Mouse (Mus musculus) midbrain, embryonic 16.5 days (tissue): ENCODE data around the gene Setdb2. TPM values are rescaled to one million over a fixed set of nuclear protein-coding genes. Genes with fewer than 3 reads are reported as not detected.

Experiments
- ATAC-seq: fragments of 200-750 bp; cut with Nextera tagmentation; 2 replicates; pipeline ENCODE4 v1.8.0; 2017; ENCODE audit warnings: moderate TSS enrichment
- H3K27ac ChIP-seq: fragments of 300-500 bp; sonication (generic); 2 replicates; pipeline ENCODE4 v1.5.1; 2014; ENCODE audit warnings: mild to moderate bottlenecking, low read length, mixed read lengths
- H3K27me3 ChIP-seq: fragments of 300-500 bp; sonication (generic); 2 replicates; pipeline ENCODE4 v1.6.1; 2014; ENCODE audit warnings: low read depth, low read length, mixed read lengths; ENCODE audit not compliant: control insufficient read depth, insufficient read depth
- H3K36me3 ChIP-seq: fragments of 300-500 bp; sonication (generic); 2 replicates; pipeline ENCODE4 v1.6.1; 2014; ENCODE audit warnings: mild to moderate bottlenecking, low read length, moderate library complexity, mixed read lengths; ENCODE audit not compliant: control insufficient read depth, insufficient read depth
- H3K4me1 ChIP-seq: fragments of 300-500 bp; sonication (generic); 2 replicates; pipeline ENCODE4 v1.6.1; 2014; ENCODE audit warnings: mild to moderate bottlenecking, low read length, mixed read lengths; ENCODE audit not compliant: control insufficient read depth, insufficient read depth
- H3K4me2 ChIP-seq: fragments of 300-500 bp; sonication (generic); 2 replicates; pipeline ENCODE4 v1.6.1; 2014; ENCODE audit warnings: mild to moderate bottlenecking, low read length, mixed read lengths
- H3K4me3 ChIP-seq: fragments of 300-500 bp; sonication (generic); 2 replicates; pipeline ENCODE4 v1.5.1; 2014; ENCODE audit warnings: low read depth, mild to moderate bottlenecking, low read length, moderate library complexity, mixed read lengths
- H3K9ac ChIP-seq: fragments of 300-500 bp; sonication (generic); 2 replicates; pipeline ENCODE4 v1.6.1; 2014; ENCODE audit warnings: low read depth, low read length, mixed read lengths
- H3K9me3 ChIP-seq: fragments of 300-500 bp; sonication (generic); replicated peaks from 2 replicates; pipeline ENCODE4 v1.6.1; 2014; ENCODE audit warnings: mild to moderate bottlenecking, low read length, mixed read lengths; ENCODE audit not compliant: control insufficient read depth, poor library complexity, severe bottlenecking
- WGBS: fragments of 180-500 bp; shearing (Covaris S2); extraction: QIAGEN DNeasy Blood & Tissue Kit; methylation state at CpG from one replicate; pipeline ENCODE4 v1.1.7; 2014; 5-methylcytosine and 5-hydroxymethylcytosine counted together
- polyA plus RNA-seq: library from polyadenylated mRNA; unstranded; fragments of >200 nt; fragmentation: Nextera tagmentation; extraction: Ambion mirVana; gene quantifications from 2 replicates; pipeline ENCODE4 v1.2.1, GENCODE M21; 2015

The Setdb2 gene
- polyA plus RNA-seq = 6.0 and 7.3 TPM in 2 replicates

DNA sequence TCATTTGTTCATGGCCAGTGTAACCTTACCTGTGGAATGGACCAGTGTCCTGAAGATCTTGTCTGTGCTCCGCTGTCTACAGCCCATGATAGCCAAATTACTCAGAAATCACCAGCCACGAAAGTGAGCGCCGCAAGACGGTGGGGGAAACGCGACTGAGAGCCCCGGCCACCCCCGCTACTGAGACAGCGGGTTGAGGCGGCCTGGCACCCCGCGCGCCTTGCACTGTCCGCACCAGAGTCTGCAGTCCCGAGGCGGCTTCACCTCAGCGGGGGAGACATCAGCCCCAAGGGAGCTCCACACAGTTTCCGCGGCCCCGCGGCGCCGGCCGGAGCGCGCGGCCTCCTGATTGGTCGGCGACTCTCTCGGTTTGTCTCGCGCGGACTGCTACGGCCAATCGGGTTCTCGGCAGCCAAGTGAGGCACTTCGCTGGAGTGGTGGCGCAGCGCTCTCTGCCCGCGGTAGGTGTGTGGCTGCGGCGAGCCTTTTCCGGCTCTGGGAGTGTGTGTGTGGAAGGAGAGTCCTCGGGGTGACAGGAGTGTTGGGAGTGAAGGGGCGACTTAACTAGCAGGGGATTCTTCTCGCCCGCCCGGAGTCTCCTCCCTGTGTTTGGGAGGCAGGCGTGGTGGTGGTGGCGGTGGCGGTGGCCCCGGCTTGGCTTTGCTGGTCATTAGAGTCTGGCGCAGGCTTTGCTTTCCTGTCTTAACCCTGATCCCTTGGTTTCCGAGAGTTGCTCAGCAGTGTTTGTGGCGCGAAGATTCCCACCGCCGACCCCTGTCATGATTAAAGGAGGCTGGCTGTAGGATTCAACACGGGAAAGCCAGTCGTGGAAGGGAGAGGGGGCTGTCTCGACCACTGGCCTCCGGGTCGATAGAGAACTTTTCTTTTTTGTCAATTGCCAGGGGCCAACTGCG, at the start of gene Setdb2, which contains the start of gene Cab39l:
Gene Setdb2 (minus strand): TSS at position 327 of the 914 bp plus-strand sequence.
Gene Cab39l (plus strand): TSS at position 415 of the 914 bp plus-strand sequence.
- ATAC-seq = peak; percentile 100
- H3K36me3 ChIP-seq = no peaks in the 10 kb centered on the region
- peak within 1 kb of the TSS; percentile 84 for H3K9ac ChIP-seq
- under 1% methylated on average over 65 of the region's 66 CpGs for WGBS
- H3K9me3 ChIP-seq = no peaks in the 10 kb centered on the region
- H3K27ac ChIP-seq = peak within 1 kb of the TSS; percentile 71
- H3K4me1 ChIP-seq = peaks cover 6% of the 10 kb centered on the region
- H3K4me2 ChIP-seq = peak within 1 kb of the TSS; percentile 75
- H3K4me3 ChIP-seq = peak within 1 kb of the TSS; percentile 81
- H3K27me3 ChIP-seq = no peaks in the 10 kb centered on the region

DNA sequence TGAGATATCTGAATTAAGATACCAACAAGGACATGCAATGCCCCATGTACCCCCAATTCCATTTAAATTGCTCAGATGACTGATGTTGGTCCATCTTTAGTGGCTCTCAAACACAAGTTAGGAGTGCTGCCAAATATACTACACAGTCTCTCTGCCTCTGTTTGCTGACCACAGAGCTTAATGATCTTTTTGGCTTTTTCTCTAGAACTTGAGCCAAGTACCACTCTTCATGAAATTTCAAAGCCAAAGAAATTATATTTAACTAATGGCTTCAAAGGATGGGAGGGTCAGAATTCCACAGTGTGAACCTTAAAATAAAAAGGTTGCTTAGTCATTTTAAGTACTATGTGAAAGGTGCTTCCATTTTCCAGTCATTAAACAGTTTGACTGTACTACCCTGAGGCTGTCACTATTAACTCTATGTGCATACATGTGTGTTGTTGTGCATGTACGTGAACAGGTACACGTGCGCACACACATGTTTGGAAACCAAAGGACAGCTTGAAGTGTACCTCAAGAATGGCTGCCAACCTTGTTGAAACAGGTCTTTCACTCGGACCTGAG, 44.6 kb upstream of the Setdb2 start:
- H3K9ac ChIP-seq = no peak overlapping the region
- H3K4me2 ChIP-seq = no peak overlapping the region
- no peaks in the 10 kb centered on the region for H3K36me3 ChIP-seq
- no peak overlapping the region for H3K4me3 ChIP-seq
- no peak for ATAC-seq
- H3K4me1 ChIP-seq = no peaks in the 10 kb centered on the region
- H3K27me3 ChIP-seq = no peaks in the 10 kb centered on the region
- 95% methylated on average over 4 of the region's 4 CpGs for WGBS
- no peaks in the 10 kb centered on the region for H3K9me3 ChIP-seq
- H3K27ac ChIP-seq = no peak overlapping the region

DNA sequence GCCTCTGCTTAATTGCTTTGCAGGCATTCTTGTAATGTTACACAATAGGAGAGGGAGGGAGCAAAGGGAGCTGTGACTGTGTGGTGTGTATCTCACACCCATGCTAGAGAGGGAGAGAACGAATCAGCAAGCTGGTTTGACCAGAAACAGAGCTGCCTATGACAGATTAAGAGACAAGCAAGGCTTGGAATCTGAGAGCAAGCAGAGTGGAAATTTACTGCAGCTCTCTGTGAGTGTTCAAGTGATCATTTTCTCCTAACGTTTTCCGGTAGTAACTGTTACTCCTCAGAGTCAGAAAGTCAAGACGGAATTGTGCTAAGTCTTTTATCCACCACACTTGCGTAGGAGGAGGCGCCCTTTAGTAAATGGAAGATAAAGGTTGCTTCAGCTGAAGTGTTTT, 38.0 kb upstream of the Setdb2 start:
- Histone ChIP-seq H3K27me3 (no peaks in the 10 kb centered on the region), H3K36me3 (no peaks in the 10 kb centered on the region), H3K4me1 (no peaks in the 10 kb centered on the region), H3K9me3 (no peaks in the 10 kb centered on the region), H3K4me3 (no peak overlapping the region), H3K27ac (no peak overlapping the region), H3K4me2 (no peak overlapping the region), H3K9ac (no peak overlapping the region)
- no peak for ATAC-seq
- WGBS = 65% methylated on average over 6 of the region's 6 CpGs

DNA sequence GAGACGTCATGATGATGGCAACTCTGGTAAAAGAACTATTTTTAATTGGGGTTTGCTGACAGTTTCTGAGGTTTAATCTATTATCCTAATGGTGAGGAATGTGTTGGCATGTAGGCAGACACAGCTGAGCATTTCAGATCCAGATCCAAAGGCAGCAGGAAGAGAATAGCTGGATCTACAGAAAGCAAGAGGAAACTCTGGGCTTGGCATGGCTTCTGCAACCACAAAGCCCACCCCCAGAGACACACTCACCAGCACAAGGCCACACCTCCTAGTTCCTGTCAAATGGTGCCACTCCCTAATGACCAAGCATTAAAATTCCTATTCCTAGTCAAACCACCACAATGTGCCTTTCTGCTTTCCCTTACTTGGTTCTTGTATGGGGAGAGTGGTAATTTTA, 30.1 kb upstream of the Setdb2 start:
- Histone ChIP-seq H3K9me3 (no peaks in the 10 kb centered on the region), H3K36me3 (no peaks in the 10 kb centered on the region), H3K4me3 (no peak overlapping the region), H3K4me2 (no peak overlapping the region), H3K4me1 (no peaks in the 10 kb centered on the region), H3K27ac (no peak overlapping the region), H3K27me3 (no peaks in the 10 kb centered on the region), H3K9ac (no peak overlapping the region)
- WGBS = 98% methylated on average over 1 of the region's 1 CpGs
- no peak for ATAC-seq

DNA sequence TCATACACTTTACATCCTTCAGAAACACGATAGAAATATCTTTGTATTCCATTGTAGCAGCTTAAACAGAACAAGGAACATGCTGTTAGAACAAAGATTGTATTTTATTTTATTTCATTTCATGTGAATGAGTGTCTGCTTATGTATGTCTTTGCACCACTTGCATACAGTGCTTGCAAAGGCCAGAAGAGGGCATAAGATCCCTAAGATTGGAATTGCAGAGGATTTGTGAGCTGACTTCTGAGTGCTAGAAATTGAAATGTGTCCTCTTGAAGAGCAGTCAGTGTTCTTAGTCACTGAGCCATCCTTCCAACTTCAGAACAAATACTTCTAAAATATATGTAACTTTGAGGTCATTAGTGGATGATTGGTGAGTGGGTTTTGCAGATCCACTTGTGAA, 27.1 kb upstream of the Setdb2 start:
- Histone ChIP-seq H3K27me3 (no peaks in the 10 kb centered on the region), H3K4me3 (no peak overlapping the region), H3K4me2 (no peak overlapping the region), H3K9me3 (no peaks in the 10 kb centered on the region), H3K4me1 (no peaks in the 10 kb centered on the region), H3K36me3 (no peaks in the 10 kb centered on the region), H3K9ac (no peak overlapping the region), H3K27ac (no peak overlapping the region)
- ATAC-seq = no peak
- 65% methylated on average over 1 of the region's 1 CpGs for WGBS

DNA sequence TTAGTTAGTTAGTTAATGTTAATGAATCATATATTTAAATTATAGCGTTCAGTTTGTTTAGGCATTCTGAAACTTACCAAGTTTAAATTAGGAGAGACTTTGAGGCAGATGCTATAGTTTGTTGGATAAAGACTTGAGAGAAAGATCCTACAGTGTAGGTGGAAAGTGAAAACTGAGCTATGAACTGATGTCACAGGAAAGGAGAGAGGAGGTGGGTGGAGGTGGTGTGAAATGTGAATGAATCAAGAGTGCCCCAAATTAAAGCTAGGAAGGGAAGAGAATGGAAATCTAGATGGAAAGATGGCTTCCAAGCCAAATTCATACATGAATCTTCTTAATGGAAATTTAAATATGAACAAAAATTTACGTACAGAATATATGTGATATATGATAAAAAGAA, 25.8 kb upstream of the Setdb2 start:
- Histone ChIP-seq H3K27me3 (no peaks in the 10 kb centered on the region), H3K27ac (no peak overlapping the region), H3K4me3 (no peak overlapping the region), H3K4me1 (no peaks in the 10 kb centered on the region), H3K9me3 (no peaks in the 10 kb centered on the region), H3K9ac (no peak overlapping the region), H3K36me3 (no peaks in the 10 kb centered on the region; the same call in 1 of the 2 replicates), H3K4me2 (no peak overlapping the region)
- WGBS = 97% methylated on average over 2 of the region's 2 CpGs
- no peak for ATAC-seq

DNA sequence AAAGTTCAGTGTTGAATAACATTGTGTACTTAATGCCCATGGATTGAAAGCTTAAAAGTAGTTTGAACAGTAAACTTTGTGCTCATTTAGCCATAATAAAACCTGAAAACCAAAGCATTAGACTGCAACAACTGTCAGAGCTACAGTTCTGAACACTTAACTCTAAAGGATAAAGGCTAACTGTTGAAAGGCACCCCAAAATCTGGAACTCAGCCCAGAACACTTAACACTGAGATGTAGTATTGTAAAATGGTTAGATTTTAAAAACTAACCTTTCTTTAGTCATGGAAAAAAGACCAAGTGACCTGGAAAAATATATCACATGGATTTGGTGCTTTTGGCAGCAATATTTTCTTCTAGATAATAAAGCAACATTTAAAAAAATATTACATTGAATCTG, 7.3 kb upstream of the Setdb2 start:
- no peak for ATAC-seq
- Histone ChIP-seq H3K9me3 (no peaks in the 10 kb centered on the region), H3K36me3 (no peaks in the 10 kb centered on the region), H3K27ac (no peak overlapping the region), H3K4me1 (no peaks in the 10 kb centered on the region), H3K27me3 (no peaks in the 10 kb centered on the region), H3K9ac (no peak overlapping the region), H3K4me2 (no peak overlapping the region), H3K4me3 (no peak overlapping the region)

DNA sequence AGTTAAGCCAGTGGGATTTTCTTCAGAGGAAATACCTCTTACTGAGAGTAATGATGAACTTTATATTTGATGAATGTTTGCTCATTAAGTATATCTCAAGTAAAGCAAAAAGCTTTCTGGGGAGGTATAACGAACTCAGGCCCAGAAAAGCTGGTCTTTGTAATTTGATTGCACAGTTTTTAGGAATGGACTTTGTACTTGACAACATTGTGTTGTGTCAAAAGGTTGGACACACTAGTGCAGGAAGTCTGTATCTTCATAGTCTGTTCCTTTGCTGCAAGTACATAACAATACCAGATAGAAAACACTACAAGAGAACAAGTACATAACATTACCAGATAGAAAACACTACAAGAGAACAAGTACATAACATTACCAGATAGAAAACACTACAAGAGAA, 4.7 kb upstream of the Setdb2 start:
- H3K9ac ChIP-seq = no peak overlapping the region
- H3K27me3 ChIP-seq = no peaks in the 10 kb centered on the region
- no peak overlapping the region for H3K4me3 ChIP-seq
- WGBS = 87% methylated on average over 1 of the region's 1 CpGs
- no peaks in the 10 kb centered on the region for H3K36me3 ChIP-seq
- no peak for ATAC-seq
- H3K27ac ChIP-seq = no peak overlapping the region
- no peaks in the 10 kb centered on the region for H3K9me3 ChIP-seq
- peaks cover 2% of the 10 kb centered on the region; the same call in 1 of the 2 replicates for H3K4me1 ChIP-seq
- no peak overlapping the region for H3K4me2 ChIP-seq

DNA sequence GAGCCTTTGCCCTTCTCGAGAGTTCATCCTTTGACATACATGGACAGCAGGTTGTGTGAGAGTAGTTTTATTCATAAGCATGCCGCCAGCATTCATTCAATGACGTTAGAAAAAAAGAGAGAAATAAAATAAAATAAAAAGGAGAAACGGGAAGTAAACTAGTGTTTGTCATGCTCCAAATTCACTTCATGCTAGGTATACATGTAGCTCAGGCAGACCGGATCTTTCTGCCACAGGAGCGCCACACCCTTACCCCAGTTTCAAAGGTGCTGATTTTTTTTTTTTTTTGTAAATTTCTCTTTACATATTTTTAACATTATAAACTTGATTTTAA, 755 bp upstream of the Setdb2 start:
- Histone ChIP-seq H3K9me3 (no peaks in the 10 kb centered on the region), H3K27me3 (no peaks in the 10 kb centered on the region), H3K36me3 (no peaks in the 10 kb centered on the region), H3K9ac (peak overlapping the region; percentile 84), H3K4me1 (peaks cover 6% of the 10 kb centered on the region), H3K4me3 (peak overlapping the region; percentile 81), H3K4me2 (peak overlapping the region; percentile 75), H3K27ac (no peak overlapping the region; the same call in 1 of the 2 replicates)
- ATAC-seq = no peak
- WGBS = 13% methylated on average over 6 of the region's 6 CpGs
